Mouse (Mus musculus): ENCODE measurements at regions not wholly inside any gene's neighbourhood (a gene's known extent, or its start where the extent isn't known, plus 50 kb on each side); places are given as distances from the start of the nearest gene placed in this dataset.
A peak's percentile ranks its signal among the peaks of the same experiment; 100 is the strongest.

DNA sequence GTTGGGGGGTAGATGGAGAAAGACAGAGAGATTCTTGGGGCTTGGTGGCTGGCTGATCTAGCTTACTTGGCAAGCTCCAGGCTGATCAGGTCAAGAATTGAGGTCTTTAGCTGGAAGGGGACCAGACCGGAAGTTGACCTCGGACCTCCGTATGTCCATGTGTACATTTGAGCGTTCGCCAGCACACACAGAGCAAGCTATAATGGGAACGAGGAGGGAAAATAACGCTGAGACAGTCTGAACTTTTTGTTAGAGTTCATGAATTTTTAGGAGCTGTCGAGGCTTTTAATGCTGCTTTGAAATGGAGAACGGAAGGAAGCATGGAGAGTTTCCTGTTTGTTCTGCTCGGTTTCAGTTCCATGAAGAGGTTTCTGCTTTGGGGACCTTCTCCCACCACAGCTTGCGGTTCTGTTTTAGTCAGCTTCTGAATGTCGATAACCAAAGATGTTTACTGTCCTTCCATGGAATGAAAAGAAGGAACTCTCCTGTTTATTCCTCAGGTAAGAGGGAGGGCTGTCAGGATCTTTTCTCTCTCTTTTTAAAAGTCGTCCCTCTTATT, 226.0 kb upstream of the Pkn2 start:
- no peak overlapping the region for H3K4me2 ChIP-seq (ENCODE audit: low read depth)
- 76% methylated on average over 13 of the region's 13 CpGs for WGBS
- H3K9me3 ChIP-seq (ENCODE audit: control insufficient read depth, low read length), result no peaks in the 10 kb centered on the region
- ATAC-seq (ENCODE audit: insufficient read depth, low FRiP score, low TSS enrichment) (no peak), DNase-seq (ENCODE audit: low spot score) (no peak)
- H3K9ac ChIP-seq (ENCODE audit: low read length), result no peak overlapping the region
- no peak overlapping the region for H3K27ac ChIP-seq (ENCODE audit: low read depth, low read length)
- H3K4me1 ChIP-seq (ENCODE audit: control insufficient read depth, insufficient read depth, low read length), result no peaks in the 10 kb centered on the region; the same call in 1 of the 2 replicates
- H3K4me3 ChIP-seq (ENCODE audit: low read depth, low read length), result no peak overlapping the region
- H3K36me3 ChIP-seq (ENCODE audit: control insufficient read depth, insufficient read depth, low read length), result no peaks in the 10 kb centered on the region
- no peaks in the 10 kb centered on the region for H3K27me3 ChIP-seq (ENCODE audit: control insufficient read depth, insufficient read depth, low read length)

DNA sequence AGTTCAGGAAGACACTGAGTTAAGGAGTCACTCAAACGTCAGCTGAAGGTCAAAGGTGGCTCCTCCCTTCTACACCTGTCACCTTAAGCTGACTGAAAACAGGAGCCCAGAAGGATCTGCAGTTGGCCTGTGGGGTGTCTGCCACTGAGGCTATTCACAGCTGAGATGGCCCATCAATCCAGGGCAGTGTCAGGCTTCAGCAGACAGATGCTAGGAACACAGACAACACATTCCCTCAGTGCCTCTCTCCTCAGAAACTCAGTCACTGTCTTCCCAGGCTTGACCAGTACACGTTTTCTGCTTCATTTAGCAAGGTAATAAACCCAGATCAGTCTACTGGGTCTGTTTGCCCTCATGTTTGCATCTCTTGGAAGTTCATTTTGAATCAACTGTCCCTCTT, 222.9 kb upstream of the Pkn2 start:
- H3K4me1 ChIP-seq (ENCODE audit: control insufficient read depth, insufficient read depth, low read length), result no peaks in the 10 kb centered on the region; the same call in 1 of the 2 replicates
- no peak overlapping the region for H3K4me2 ChIP-seq (ENCODE audit: low read depth)
- H3K27ac ChIP-seq (ENCODE audit: low read depth, low read length), result no peak overlapping the region
- WGBS, result 15% methylated on average over 2 of the region's 2 CpGs
- DNase-seq (ENCODE audit: low spot score) (no peak), ATAC-seq (ENCODE audit: insufficient read depth, low FRiP score, low TSS enrichment) (no peak)
- no peak overlapping the region for H3K9ac ChIP-seq (ENCODE audit: low read length)
- H3K36me3 ChIP-seq (ENCODE audit: control insufficient read depth, insufficient read depth, low read length), result no peaks in the 10 kb centered on the region
- H3K27me3 ChIP-seq (ENCODE audit: control insufficient read depth, insufficient read depth, low read length), result no peaks in the 10 kb centered on the region
- H3K4me3 ChIP-seq (ENCODE audit: low read depth, low read length), result no peak overlapping the region
- H3K9me3 ChIP-seq (ENCODE audit: control insufficient read depth, low read length), result no peaks in the 10 kb centered on the region

DNA sequence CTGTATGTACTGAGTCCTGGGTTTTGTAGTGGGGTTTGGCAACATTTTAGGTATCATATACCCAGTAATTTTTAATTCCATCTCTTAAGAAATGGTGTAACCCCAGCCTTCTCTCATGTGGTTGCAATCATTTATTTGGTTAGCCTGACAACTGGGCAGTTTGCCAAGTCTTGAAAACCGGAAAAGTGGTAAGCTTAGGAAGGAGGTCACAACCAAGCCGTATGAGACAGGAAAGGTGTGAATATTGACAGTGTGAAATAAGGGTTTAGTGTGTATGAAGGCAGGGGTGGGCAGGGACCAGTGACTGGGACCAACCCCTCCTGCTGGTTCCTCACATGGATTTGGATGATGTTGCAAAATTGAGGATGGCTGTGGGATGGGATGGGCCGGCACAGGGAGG, 221.5 kb upstream of the Pkn2 start:
- Histone ChIP-seq H3K27ac (ENCODE audit: low read depth, low read length) (no peak overlapping the region), H3K4me2 (ENCODE audit: low read depth) (no peak overlapping the region), H3K4me1 (ENCODE audit: control insufficient read depth, insufficient read depth, low read length) (no peaks in the 10 kb centered on the region; the same call in 1 of the 2 replicates), H3K36me3 (ENCODE audit: control insufficient read depth, insufficient read depth, low read length) (no peaks in the 10 kb centered on the region), H3K9me3 (ENCODE audit: control insufficient read depth, low read length) (no peaks in the 10 kb centered on the region), H3K4me3 (ENCODE audit: low read depth, low read length) (no peak overlapping the region), H3K27me3 (ENCODE audit: control insufficient read depth, insufficient read depth, low read length) (no peaks in the 10 kb centered on the region), H3K9ac (ENCODE audit: low read length) (no peak overlapping the region)
- DNase-seq (ENCODE audit: low spot score) (no peak), ATAC-seq (ENCODE audit: insufficient read depth, low FRiP score, low TSS enrichment) (no peak)
- 46% methylated on average over 3 of the region's 3 CpGs for WGBS

DNA sequence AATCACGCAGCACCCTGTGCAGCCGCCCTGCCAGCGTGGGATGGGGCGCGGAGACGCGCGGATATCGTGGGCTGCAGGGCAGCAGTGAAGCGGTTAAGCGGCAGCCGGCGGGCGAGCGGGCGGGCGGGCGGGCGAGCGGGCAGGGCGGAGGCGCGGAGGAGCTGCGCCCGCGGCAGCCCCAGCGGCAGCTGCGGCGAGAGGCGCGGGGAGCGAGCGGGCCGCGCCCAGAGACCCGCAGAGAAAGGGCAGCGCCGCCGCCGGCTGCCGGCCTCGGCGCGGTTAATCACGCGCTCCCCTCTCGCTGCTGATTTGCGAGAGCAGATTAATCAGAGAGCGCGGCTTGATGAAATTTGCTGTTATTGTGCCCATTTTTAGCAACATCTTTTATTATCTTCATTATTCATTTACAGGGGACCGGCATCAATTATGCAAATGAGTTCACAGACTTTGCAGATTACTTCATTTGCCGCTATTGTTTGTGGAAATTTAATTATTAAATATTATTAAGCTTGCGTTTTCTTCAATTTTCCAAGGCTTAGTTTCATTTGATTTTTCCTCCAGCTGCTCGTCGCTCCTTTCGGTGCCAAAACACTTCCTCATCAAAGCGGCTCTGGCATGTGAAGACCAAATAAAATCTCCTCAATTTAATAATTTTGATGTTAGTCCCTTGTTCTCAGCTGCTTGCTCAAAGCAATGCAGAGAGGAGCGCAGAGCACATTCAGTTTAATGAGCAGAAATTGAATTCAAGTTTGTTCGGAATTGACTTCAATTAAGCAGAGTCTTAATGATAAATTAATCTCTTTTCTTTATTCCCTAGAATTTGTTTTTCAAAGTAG, 219.2 kb upstream of the Pkn2 start:
- peak overlapping the region; percentile 52 for H3K4me2 ChIP-seq (ENCODE audit: low read depth)
- H3K9me3 ChIP-seq (ENCODE audit: control insufficient read depth, low read length), result no peaks in the 10 kb centered on the region
- H3K27me3 ChIP-seq (ENCODE audit: control insufficient read depth, insufficient read depth, low read length), result no peaks in the 10 kb centered on the region
- H3K36me3 ChIP-seq (ENCODE audit: control insufficient read depth, insufficient read depth, low read length), result no peaks in the 10 kb centered on the region
- no peak overlapping the region for H3K27ac ChIP-seq (ENCODE audit: low read depth, low read length)
- H3K4me1 ChIP-seq (ENCODE audit: control insufficient read depth, insufficient read depth, low read length), result no peaks in the 10 kb centered on the region; the same call in 1 of the 2 replicates
- WGBS, result 3% methylated on average over 58 of the region's 59 CpGs
- H3K9ac ChIP-seq (ENCODE audit: low read length), result peak overlapping the region; percentile 67
- peak overlapping the region; percentile 44 for H3K4me3 ChIP-seq (ENCODE audit: low read depth, low read length)
- DNase-seq (ENCODE audit: low spot score) (peak; percentile 76), ATAC-seq (ENCODE audit: insufficient read depth, low FRiP score, low TSS enrichment) (peak; percentile 84)

DNA sequence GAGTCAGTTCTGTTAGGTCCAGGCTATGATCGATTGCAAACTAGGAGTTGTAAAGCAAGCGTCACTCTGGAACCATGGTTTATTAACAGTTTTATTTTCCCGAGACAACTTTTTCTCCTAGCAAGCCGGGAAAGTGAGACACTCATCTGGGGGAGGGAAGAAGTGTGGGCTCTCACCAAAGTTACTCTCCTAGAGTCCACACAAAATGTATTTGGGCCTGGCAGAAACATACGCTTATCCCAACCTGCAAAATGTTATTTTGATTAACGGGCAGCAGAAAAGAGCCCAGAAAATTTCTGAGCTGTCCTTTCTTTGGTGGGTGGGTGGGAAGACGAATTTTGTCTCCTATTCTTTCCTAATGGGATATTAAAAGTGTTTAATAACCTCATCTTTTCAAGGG, 218.4 kb upstream of the Pkn2 start:
- DNase-seq (ENCODE audit: low spot score) (no peak), ATAC-seq (ENCODE audit: insufficient read depth, low FRiP score, low TSS enrichment) (no peak)
- Histone ChIP-seq H3K27ac (ENCODE audit: low read depth, low read length) (no peak overlapping the region), H3K9ac (ENCODE audit: low read length) (peak overlapping the region; percentile 67; the same call in 1 of the 2 replicates), H3K27me3 (ENCODE audit: control insufficient read depth, insufficient read depth, low read length) (no peaks in the 10 kb centered on the region), H3K4me2 (ENCODE audit: low read depth) (peak overlapping the region; percentile 52), H3K4me3 (ENCODE audit: low read depth, low read length) (no peak overlapping the region), H3K4me1 (ENCODE audit: control insufficient read depth, insufficient read depth, low read length) (no peaks in the 10 kb centered on the region; the same call in 1 of the 2 replicates), H3K36me3 (ENCODE audit: control insufficient read depth, insufficient read depth, low read length) (no peaks in the 10 kb centered on the region), H3K9me3 (ENCODE audit: control insufficient read depth, low read length) (no peaks in the 10 kb centered on the region)
- whole genome bisulfite sequencing, result 58% methylated on average over 7 of the region's 7 CpGs

DNA sequence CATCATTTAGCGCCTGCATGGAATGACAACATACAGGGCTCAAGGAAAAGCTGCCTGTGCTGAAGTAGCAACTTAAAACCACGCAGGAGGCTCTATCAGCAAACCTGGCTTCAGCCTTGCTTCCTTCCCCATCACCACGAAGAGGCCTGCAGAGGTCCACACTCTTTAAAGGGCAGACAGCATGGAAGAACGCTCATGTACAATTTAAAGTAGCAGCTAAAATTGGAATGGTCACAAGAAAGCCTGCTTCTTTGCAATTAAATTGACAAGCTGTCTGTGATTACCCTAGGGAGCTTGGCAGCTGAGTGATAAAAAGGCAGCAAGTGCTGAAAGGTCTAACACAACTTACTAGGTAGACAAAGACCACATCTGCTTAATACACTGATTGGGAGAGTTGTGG, 210.4 kb upstream of the Pkn2 start:
- Histone ChIP-seq H3K27ac (ENCODE audit: low read depth, low read length) (no peak overlapping the region), H3K27me3 (ENCODE audit: control insufficient read depth, insufficient read depth, low read length) (no peaks in the 10 kb centered on the region), H3K4me3 (ENCODE audit: low read depth, low read length) (no peak overlapping the region), H3K36me3 (ENCODE audit: control insufficient read depth, insufficient read depth, low read length) (no peaks in the 10 kb centered on the region), H3K4me1 (ENCODE audit: control insufficient read depth, insufficient read depth, low read length) (0 out of 2 replicates have a peak, but pooled peaks cover 4% of the 10 kb centered on the region), H3K4me2 (ENCODE audit: low read depth) (no peak overlapping the region), H3K9me3 (ENCODE audit: control insufficient read depth, low read length) (no peaks in the 10 kb centered on the region), H3K9ac (ENCODE audit: low read length) (no peak overlapping the region)
- DNase-seq (ENCODE audit: low spot score) (no peak), ATAC-seq (ENCODE audit: insufficient read depth, low FRiP score, low TSS enrichment) (no peak)
- WGBS, result 55% methylated on average over 4 of the region's 4 CpGs

DNA sequence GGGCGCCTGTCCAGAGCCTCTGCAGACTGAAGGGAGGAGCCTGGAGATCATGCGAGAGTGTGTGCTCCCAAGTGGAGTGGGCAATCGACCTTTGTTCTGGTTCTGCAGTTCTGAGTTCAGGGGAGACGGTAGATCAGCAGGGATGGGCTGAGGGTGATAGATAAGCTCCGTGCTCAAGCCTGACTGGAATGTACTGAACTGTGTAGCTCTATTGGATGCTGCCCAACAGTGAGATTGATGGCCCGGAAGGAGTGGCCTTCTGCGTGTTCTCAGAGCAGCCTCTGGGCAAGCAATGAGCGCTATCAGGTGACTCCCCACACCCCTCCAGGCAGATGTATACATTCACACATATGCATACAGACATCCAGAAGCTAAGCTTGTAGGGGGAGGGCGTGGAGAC, 209.1 kb upstream of the Pkn2 start:
- H3K27ac ChIP-seq (ENCODE audit: low read depth, low read length), result no peak overlapping the region
- H3K9me3 ChIP-seq (ENCODE audit: control insufficient read depth, low read length), result no peaks in the 10 kb centered on the region
- H3K27me3 ChIP-seq (ENCODE audit: control insufficient read depth, insufficient read depth, low read length), result no peaks in the 10 kb centered on the region
- no peaks in the 10 kb centered on the region for H3K36me3 ChIP-seq (ENCODE audit: control insufficient read depth, insufficient read depth, low read length)
- DNase-seq (ENCODE audit: low spot score) (peak; percentile 37), ATAC-seq (ENCODE audit: insufficient read depth, low FRiP score, low TSS enrichment) (no peak)
- H3K9ac ChIP-seq (ENCODE audit: low read length), result no peak overlapping the region
- H3K4me3 ChIP-seq (ENCODE audit: low read depth, low read length), result no peak overlapping the region
- 0 out of 2 replicates have a peak, but pooled peaks cover 4% of the 10 kb centered on the region for H3K4me1 ChIP-seq (ENCODE audit: control insufficient read depth, insufficient read depth, low read length)
- H3K4me2 ChIP-seq (ENCODE audit: low read depth), result no peak overlapping the region
- WGBS, result 52% methylated on average over 9 of the region's 9 CpGs

DNA sequence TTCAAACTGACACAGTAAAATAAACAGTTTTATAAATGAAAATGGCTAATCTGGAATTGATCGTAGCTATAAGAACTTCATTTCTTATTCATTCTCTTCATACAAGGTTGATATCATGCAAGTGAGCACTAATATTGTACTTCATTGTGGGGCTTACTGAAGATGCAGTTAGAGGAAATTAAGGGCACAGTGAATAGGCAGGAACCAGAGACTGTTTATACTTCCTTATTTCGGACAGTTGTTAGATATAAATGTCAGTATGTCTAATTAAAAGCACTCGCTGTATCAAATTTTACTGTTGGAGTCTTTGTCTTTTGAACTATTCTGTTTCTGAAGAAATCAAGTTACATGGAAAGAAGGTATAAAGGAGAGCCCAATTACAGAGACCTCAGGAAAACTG, 208.5 kb upstream of the Pkn2 start:
- Histone ChIP-seq H3K4me1 (ENCODE audit: control insufficient read depth, insufficient read depth, low read length) (0 out of 2 replicates have a peak, but pooled peaks cover 4% of the 10 kb centered on the region), H3K4me2 (ENCODE audit: low read depth) (no peak overlapping the region), H3K27ac (ENCODE audit: low read depth, low read length) (no peak overlapping the region), H3K4me3 (ENCODE audit: low read depth, low read length) (no peak overlapping the region), H3K36me3 (ENCODE audit: control insufficient read depth, insufficient read depth, low read length) (no peaks in the 10 kb centered on the region), H3K27me3 (ENCODE audit: control insufficient read depth, insufficient read depth, low read length) (no peaks in the 10 kb centered on the region), H3K9me3 (ENCODE audit: control insufficient read depth, low read length) (no peaks in the 10 kb centered on the region), H3K9ac (ENCODE audit: low read length) (no peak overlapping the region)
- DNase-seq (ENCODE audit: low spot score), result no peak
- 92% methylated on average over 3 of the region's 3 CpGs for WGBS
- no peak for ATAC-seq (ENCODE audit: insufficient read depth, low FRiP score, low TSS enrichment)

DNA sequence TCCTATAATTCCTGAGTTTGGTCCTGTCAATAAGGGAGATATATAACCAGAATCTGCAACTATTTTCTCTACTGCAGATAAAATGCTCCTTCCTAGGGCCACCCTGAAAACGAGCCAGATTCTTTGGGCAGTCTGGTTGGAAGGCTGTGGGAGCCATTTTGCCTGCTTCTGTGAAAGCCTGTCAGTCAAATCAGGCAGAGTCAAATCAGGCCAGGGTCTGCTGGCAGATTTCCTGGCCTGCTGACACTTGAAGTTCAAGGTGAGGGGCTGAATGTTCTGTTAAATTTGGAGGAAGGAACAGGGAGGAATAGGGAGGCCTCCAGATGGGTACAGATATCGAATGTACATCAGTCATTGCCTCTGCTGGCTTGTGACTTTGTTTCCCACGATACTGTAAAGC, 206.0 kb upstream of the Pkn2 start:
- no peak overlapping the region for H3K4me3 ChIP-seq (ENCODE audit: low read depth, low read length)
- H3K4me1 ChIP-seq (ENCODE audit: control insufficient read depth, insufficient read depth, low read length), result 0 out of 2 replicates have a peak, but pooled peaks cover 4% of the 10 kb centered on the region
- DNase-seq (ENCODE audit: low spot score) (no peak), ATAC-seq (ENCODE audit: insufficient read depth, low FRiP score, low TSS enrichment) (no peak)
- no peaks in the 10 kb centered on the region for H3K9me3 ChIP-seq (ENCODE audit: control insufficient read depth, low read length)
- H3K36me3 ChIP-seq (ENCODE audit: control insufficient read depth, insufficient read depth, low read length), result no peaks in the 10 kb centered on the region
- no peaks in the 10 kb centered on the region for H3K27me3 ChIP-seq (ENCODE audit: control insufficient read depth, insufficient read depth, low read length)
- no peak overlapping the region for H3K4me2 ChIP-seq (ENCODE audit: low read depth)
- H3K27ac ChIP-seq (ENCODE audit: low read depth, low read length), result no peak overlapping the region
- 81% methylated on average over 3 of the region's 3 CpGs for WGBS
- no peak overlapping the region for H3K9ac ChIP-seq (ENCODE audit: low read length)
